Mouse (Mus musculus): ENCODE measurements around the gene Vmn1r129.
"Not testable (repeated sequence)": the region's sequence is repeated elsewhere in the genome, so short reads cannot be mapped to it uniquely, and the experiment has no call there.

Vmn1r129 gene

GRCm38 (mm10) chr7:21361191-21361590 lies at the start of gene Vmn1r129:
Vmn1r129 (minus strand) TSS chr7:21361291.
- not testable (repeated sequence) for DNase-seq (ENCODE audit: low spot score)

- DNase-seq (ENCODE audit: low spot score) = not testable (repeated sequence)
These were observed 12.0 kb downstream of the Vmn1r129 start, which contains the start of gene Vmn1r128 for GRCm38 (mm10) chr7:21349073-21349472. Vmn1r128 (plus strand) TSS chr7:21349373.

GRCm38 (mm10) chr7:21319761-21320160 lies 41.3 kb downstream of the Vmn1r129 start, which contains the start of gene Vmn1r127:
Vmn1r127 (minus strand) TSS chr7:21319861.
- not testable (repeated sequence) for DNase-seq (ENCODE audit: low spot score)

All from urinary bladder, postnatal 25 days (tissue).